Mouse (Mus musculus) cerebellum, adult 2 months (tissue): Measurements from ENCODE around the gene Lefty1.

Experiments
- CTCF ChIP-seq: fragments of 200-500 bp; IDR thresholded peaks from 2 replicates; pipeline ENCODE4 v1.5.1; 2011; ENCODE audit warnings: low read depth, mild to moderate bottlenecking, control low read depth, low read length, moderate library complexity, borderline replicate concordance; ENCODE audit not compliant: insufficient read depth
- POLR2A ChIP-seq: fragments of 200-500 bp; IDR thresholded peaks from 2 replicates; pipeline ENCODE4 v1.6.1; 2011; ENCODE audit warnings: low read length, control low read depth, borderline replicate concordance; ENCODE audit not compliant: insufficient read depth

GRCm38 (mm10) chr1:180906461-180907147 is 28.2 kb upstream of the Lefty1 start:
- no peak for TF ChIP-seq CTCF
- TF ChIP-seq POLR2A, result no peak
